Mouse (Mus musculus) right cerebral cortex, postnatal 4 days (tissue): ENCODE data around the gene Gpatch3.

Source experiments
- DNase-seq: peaks from one replicate; pipeline ENCODE4 v3.0.0-alpha.2; 2022

The Gpatch3 gene

DNA sequence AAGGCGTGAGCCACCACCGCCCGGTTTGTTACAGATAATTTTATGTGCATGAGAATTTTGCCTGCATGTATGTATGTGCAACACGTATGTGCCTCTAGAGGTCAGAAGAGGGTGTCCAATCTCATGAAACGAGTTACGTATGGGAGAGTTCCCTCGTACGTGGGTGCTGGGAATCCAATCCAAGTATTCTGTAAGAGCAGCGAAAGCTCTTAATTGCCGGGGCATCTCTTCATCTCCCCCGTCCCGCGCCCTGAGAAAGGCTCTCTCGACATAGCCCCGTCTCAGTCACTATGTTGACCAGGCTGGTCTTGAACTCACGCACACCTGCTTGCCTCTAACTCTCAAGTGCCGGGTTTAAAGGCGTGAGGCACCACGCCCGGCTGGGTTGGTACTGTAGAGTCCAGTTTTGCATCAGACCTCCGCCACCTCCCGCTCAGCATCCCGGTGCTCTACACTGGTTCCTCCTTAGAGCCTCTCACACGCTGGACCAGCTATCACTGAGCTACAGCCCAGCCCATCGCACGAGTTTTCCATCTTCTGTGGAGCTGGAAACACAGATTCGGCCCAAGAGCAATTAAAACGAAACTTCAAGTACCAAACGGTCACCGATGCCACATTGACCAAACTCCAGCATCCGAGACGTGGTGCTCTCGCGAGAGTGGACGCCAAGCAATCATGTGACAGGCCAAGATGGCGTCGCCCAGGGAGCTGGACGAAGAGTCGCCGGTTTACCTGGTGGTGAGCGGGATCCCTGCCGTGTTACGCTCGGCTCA, at the start of gene Gpatch3:
Gpatch3 (plus strand) TSS at position 676 of the 773 bp plus-strand sequence.
- peak; percentile 88 for DNase-seq

DNA sequence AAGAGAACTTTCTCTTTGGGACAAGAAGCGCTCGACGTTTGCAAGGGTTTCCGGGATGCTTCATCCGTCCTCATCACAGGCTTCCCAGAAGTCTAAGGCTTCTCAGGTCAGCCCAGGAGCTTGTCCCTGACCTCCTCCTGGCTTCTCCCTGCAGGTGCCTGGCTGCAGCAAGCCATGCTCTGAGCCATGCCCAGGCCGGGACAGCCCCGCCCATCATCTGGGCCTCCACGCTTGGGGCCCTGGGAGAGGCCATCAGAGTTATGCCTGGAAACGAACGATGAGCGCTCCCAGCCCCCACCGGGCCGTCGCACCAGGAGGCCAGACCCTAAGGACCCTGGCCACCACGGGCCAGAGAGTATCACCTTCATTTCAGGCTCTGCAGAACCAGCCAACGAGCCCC, 46.8 kb upstream of the Gpatch3 start:
- no peak for DNase-seq

DNA sequence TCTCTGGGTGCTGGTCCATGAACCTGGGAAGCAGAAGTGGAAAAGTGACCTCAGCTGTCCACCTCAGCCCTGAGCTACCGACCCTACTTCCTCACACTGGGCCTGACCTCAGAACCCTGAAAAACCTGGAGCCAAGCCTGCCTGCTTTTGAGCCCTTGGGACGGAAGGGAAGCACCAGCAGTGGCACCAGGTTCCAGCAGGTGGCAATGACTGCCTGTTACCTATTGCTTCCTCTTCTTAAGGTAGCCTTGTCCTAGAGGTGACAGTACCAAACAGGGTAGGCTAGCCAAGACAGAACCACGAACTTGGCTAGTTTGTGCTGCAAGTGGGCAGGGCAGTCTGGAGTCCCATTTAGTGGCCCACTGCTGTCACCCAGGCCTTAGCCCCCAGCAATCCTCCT, 41.8 kb upstream of the Gpatch3 start:
- no peak for DNase-seq

DNA sequence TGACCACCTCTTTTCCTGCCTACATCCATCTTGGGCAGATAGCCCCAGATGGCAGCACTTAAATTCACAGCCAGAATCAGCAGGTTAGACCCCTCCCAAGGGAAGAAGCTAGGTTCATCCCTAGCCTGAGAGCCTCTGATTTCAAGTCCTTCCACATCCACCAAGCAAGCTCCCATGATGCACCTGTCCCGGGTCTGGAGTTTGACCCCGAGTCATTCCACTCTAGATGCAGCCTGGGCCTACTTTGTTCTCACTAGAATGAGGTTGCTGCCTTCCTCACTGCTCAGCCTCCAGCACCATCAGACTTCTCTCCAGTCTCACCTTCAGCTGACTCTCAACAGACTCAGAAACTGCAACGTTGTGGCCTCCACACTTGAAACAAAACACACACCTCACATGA, 38.5 kb upstream of the Gpatch3 start:
- no peak for DNase-seq

DNA sequence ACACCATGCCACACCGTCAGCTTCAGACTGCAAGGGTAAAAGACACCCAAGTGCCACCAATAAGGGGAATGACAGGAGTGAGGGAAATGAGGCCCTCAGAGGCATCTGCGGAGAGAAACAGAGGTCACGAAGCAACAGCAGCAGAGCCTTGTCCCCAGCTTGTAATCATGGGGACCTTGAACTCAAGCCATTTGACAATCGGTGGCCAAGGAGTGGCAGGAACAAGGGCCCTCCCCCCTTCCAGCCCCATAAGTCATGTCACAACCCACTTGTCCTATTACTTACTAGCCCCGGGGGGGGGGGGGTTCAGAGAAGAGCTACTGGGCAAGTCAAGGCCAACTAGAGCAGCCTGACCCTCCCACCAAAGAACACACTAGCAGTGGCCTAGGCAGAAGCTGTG, 37.9 kb upstream of the Gpatch3 start:
- no peak for DNase-seq

DNA sequence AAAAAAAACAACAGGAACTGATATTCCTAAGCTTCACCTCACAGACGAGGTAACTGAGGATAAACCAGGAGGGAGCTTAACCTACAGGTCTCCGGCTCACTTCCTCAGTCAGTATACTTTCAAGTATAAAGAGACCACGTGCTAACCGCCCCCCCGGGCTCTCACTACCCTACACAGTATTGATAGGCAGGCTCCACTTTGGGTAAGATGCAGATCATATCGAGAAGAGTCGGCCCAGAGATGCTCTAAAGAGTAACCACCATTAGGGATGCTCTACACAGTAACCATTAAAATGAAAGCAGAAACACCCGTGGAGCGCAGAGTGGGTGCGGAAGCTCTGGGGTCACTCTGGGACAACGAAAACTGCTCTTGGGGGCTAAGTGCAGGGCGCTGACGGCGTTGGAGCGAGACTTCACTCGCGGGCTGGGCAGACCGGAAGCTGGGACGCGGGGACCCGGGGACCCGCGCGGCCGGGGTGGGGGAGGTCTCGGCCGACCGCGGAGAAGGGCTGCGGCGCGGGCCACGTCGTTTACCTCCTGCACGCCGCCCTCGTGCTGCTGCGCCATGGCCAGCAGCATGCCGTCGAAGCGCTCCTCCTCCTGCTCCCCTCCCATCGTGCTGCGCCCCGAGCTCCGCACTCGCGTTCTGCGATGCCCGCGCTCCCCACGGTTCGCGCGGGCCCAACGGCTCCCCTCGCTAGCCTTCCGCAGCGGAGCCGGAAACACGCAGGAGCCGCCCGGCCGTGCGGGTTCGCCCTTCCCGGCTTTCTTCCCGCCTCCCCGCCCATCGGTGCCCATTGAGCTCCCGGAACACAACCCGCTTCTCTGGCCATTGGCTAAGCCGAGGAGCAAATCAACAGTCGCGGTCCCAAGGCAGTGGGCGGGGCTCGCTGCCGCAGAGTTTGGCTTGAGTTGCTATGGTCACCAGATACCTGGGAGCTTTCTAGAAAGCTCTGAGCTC, 29.0 kb upstream of the Gpatch3 start, which contains the start of gene Nudc:
Nudc (minus strand) TSS at position 725 of the 960 bp plus-strand sequence.
- DNase-seq: peak; percentile 89

DNA sequence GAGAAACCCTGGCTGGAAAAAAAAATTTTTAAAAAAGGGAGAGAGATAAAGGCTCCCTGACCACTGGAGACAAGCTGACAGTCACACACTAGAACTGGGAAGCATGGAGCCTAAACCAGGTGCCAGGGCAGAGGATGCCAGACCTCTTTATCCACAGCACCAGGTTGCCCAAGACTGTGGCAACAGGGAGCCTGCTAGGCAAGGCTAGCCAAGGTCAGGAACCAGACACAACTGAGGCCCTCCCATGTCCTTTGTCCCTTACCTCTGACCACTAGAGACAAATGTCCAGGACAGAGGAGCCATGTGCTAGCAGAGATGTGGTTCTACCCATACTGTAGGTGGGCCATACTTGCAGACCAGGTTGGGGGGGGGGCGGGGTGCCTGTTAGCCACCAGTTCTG, 22.5 kb upstream of the Gpatch3 start:
- DNase-seq: no peak

DNA sequence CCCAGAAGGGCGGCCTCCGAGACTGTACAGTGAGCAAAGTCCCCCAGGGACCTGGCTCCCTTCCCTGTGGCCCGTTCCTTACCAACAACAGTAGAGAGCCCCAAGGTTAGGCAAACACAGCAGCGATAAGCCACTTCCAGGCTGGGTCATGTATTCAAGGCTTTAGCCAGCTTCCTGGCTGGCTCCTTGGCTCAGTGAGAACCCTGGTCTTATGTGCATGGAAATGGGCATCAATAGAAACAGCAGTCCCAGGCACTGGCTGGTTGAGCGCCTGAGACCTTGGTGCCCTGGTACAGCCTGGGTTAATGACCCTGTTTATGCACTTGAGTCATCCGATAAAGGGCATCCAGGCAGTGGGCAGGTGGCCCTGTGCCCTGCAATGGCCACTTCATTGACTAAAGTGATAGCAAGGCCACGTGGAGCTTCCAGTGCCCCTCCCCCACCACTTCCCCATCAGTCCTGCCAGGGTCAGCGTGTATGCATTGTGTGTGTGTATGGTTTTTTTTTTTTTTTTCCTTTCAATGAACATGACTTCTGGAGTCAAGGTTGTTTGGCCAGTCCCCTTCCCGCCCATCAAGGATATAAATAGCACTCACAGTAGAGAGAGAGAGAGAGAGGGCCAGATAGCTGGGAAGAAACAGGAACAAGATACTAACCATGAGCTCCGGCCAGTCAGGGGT, 21.6 kb upstream of the Gpatch3 start, which contains the start of gene Nr0b2:
Nr0b2 (plus strand) TSS at position 609 of the 680 bp plus-strand sequence.
- DNase-seq: no peak

DNA sequence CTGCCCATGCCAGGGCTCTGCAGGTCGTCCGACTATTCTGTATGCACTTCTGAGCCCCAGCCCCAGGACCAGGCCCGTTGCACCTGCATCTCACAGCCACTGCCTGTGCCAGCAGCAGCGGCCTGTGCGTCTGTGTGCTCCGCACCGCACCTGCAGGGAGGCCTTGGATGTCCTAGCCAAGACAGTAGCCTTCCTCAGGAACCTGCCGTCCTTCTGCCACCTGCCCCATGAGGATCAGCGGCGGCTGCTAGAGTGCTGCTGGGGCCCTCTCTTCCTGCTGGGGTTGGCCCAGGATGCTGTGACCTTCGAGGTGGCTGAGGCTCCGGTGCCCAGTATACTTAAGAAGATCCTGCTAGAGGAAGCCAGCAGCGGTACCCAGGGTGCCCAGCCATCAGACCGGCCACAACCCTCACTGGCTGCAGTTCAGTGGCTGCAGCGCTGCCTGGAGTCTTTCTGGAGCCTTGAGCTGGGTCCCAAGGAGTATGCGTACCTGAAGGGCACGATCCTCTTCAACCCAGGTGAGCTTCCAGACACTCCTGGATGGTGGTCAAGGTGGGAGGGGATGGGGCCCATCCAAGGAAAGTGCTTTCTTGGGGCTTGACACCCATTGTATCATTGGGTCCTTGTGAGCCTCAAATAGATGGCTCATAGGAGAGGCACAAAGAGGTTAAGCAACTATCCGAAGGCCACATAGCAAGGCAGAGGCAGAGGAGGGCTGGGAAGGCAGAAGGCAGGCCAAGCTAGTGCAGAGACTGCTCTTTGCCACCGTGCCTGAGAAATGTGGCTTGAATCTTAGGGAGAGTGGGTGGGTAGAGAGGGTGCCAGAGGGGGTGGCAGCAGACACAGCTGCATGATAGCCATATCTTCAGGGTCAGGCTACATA, 20.9 kb upstream of the Gpatch3 start:
- DNase-seq: no peak

DNA sequence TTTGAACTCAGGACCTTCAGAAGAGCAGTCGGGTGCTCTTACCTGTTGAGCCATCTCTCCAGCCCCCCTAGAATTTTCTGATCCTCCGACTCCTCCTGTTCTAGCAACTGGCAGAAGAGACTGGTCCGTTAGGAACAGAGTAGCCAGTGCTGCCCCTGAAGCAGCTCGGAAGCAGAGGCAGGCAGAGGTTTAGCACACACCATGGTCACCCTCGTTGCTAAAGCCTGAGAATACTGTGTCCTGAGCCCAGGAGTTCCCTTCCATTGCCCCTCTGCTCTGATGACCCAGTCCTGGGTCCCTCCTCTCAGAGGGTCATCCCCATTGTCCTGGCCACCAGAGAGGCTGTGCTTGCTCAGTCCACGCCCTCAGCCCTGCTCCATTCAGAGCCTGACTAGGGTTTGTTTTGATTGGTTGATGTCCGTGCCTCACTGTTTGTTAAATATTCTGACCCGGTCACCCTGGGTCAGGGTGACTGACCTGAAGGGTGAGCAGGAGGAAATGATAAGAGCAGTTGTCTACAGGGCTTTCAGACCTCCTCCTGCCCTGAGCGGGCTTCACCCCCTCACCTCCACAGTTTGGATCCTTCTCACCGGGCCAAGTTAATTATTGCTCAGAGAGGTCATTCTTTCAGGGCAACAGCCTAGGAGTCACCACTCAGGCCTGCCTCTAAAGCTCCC, 17.4 kb upstream of the Gpatch3 start:
- DNase-seq: no peak

DNA sequence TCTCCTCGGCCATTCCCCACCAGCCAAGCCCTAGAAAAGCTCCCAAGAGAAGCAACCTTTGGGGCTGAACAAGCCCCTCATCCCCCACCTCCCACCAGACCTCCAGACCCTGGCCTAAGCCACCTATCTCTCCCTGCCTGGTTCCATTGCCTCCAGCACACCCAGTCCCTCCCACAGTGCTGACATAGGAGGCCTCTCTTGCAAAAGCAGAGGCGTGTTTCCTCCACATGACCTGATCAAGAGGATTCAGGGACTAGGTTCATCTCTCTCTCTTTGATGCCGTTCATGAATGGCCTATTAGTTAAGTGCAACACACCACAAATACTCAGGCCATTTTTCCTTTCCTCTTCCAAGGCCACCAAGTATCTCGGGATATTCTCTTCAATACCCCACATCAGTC, 14.7 kb upstream of the Gpatch3 start:
- no peak for DNase-seq

DNA sequence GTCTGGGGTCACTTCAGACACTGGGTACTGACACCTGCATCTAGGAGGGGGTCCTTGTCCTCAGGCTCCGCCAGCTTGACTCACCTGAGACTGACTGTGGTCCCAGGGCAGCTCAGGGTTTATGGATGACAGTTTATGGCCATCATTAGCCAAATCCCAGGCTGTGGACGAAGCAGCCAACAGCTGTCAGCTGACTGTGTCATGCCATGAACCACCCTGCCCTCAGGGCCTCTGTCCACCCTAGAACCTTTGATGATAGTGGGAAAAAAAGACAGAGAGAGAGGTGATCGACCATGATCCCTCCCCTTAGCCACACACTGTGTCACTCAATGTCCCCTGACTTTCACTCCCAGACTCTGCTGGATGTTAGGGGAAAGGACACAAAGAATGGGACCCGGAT, 12.9 kb upstream of the Gpatch3 start:
- no peak for DNase-seq

DNA sequence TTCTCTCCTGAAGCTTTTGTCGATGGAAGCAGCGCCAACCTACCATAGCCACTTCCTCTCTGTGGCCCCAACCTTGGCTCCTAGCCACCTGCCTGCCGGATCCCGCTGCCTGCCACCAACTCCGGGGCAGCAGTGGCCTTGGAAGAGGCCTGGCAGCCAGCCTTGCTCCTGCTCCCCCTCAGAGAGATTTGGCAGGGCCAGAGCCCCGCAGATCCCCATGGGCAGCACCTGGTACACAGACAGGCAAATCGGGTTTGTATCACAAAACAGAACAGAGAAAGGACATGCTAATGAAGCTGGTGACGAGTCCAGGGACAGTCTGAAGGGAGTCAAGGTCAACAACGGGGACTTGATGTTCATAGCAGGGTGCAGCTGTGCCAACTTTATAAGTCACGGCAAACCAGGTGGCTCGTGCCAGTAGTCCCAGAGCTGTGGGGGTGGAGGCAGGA, 11.4 kb upstream of the Gpatch3 start:
- DNase-seq: peak; percentile 19

DNA sequence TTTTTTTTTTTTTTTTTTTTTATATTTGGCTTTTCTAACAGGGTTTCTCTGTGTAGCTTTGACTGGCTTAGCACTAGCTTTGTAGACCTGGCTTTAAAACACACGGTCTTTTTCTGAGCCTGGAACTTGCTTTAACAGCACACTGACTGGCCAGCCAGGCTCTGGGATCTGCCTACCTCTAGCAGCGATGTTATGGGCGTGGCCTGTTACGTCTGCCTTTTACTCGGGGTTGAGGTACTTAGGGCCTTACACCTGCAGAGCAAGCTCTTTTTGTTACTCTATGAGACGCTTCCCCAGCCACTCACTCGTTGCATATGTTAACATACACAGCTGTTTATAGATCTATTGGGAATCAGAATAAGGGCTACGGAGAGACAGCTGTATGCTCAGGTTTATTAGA, 7.3 kb upstream of the Gpatch3 start:
- no peak for DNase-seq

DNA sequence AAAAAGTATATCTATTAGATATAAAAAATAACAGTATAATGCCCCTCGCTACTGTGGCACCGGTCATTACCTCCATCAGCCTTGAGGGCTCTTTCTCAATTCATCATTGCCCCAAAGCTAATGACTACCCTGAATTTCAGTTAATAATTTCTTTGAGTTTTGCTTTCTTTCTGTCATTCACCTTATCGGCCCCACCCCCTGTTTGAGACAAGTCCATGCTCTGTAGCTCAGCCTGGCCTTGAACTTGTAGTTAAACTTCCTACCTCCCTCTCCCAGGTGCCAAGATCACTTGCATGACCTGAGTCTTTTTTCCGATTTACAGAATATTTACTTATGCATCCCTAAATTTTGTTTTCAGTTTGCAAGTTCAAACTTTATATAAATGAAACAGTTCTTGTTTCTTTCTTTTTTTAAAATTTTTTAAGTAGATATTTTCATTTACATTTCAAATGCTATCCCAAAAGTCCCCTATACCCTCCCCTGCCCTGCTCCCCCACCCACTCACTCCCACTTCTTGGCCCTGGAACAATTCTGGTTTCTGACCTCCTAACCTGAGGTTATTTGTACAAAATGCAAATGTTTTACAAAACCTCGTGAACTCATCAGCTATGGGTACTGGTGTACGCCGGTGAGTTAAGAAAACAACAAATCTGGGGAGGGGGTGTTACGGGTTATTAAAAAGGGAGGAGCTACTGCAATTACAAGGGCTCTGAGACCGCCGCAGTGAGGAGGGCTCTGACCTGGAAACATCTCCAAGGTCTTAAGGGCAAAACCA, 5.1 kb upstream of the Gpatch3 start:
- no peak for DNase-seq

DNA sequence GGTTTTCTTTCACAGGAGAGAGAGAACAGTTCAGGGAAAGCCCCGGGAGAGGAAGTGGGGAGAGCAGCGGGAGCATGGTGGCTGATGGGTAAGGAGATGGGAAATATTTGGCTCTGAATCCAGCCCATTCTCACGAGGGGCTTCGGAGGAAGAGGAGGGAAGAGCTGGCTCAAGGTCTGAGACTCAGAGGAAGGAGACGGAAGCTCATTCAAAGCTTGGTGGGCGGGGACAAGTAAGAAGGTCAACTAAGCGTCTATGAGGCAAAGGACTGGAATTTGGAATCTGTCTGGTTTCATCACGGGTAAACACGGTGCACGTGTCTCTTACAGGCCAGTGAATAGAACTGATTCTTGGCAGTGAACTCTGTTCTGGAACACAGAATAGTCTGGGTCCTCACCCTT, 4.5 kb upstream of the Gpatch3 start:
- no peak for DNase-seq

DNA sequence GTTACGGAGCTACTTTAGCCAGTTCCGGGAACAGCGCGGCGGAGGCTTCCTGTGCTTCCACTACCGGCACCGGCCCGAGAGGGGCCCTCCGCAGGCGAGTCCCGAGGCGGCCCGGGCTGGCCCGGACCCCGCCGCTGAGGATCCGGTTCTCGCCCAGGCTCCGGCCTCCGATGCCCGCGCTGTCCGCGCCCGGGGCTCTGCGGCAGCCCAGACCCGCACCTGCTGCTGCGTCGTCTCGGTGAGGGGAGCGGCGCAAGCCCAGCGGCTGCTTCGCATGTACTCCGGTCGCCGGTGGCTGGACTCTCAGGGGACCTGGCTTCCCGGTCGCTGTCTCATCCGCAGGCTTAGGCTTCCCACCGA, 278 bp downstream of the Gpatch3 start:
- no peak for DNase-seq

DNA sequence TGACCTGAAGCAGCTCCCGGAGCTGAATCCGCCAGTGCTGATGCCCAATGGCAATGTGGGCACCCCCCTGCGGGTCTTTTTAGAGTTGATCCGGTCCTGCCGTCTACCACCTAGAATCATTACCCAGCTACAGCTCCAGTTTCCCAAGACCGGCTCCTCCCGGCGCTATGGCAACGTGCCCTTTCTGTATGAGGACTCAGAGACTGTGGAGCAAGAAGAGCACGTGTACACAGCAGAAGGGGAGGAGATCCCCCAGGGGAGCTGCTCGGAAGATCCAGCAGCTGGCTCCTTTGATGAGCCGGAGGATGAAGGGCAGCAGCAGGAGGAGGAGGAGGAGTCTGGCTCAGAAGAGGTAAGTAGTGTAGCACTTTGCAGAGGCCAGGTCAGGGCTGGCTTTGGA, 3.4 kb downstream of the Gpatch3 start:
- no peak for DNase-seq

DNA sequence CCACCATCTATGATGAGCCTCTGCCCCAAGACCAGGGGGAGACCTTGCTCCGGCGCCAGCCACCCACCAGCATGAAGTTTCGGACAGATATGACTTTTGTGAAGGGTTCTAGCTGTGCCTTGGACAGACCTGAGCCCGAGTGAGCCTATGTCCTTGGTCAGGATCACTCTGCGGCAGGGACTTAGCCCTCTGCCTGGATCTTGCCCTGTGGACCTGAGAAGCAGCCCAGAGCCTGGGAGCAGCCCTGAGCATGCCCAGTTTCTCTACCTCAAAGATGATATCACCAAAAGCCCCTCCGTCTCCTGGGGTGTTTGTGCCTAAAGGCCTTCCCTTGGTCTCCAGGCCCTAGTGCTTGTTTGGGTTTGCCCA, 9.1 kb downstream of the Gpatch3 start:
- no peak for DNase-seq

DNA sequence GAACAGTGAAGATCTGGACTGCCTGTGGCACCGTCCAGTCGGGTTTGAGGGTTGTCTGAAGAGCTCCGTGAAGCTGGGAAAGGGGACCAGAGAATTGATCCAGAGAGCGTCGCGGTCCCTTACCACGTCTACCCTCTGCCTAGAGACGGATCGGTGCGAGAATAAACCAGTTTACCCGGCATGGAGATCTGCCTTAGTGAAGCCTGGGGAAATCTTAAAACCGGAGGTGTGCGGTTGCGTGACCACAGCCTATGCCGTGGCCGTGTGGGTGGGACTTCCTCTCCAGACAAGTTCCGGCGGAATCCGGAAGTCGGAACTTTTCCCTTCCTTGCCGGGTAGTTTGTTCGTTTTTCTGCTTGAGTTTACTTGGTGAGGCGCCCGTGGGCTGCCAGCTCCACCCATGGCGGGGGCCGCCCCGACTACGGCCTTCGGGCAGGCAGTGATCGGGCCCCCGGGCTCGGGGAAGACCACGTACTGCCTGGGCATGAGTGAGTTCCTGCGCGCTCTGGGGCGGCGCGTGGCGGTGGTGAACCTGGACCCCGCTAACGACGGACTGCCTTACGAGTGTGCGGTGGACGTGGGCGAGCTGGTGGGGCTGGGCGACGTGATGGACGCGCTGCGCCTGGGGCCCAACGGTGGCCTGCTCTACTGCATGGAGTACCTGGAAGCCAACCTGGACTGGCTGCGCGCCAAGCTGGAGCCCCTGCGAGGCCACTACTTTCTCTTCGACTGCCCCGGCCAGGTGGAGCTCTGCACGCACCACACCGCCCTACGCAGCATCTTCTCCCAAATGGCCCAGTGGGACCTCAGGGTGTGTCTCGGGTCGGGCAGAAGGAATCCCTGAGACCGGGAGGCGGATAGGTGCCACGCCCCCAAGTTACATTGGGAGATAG, 9.8 kb downstream of the Gpatch3 start, which contains the start of gene Gpn2:
Gpn2 (plus strand) TSS at position 304 of the 893 bp plus-strand sequence.
- peak; percentile 79 for DNase-seq
